Mouse (Mus musculus) cerebellum, postnatal 25 days (tissue): ENCODE results near the gene Tpbpa.
"Not testable (repeated sequence)": the region's sequence is repeated elsewhere in the genome, so short reads cannot be mapped to it uniquely, and the experiment has no call there.

Experiments
- DNase-seq, 2 experiments: peaks; one replicate each; pipeline ENCODE4 v3.0.0; 2021; ENCODE audit warnings: mixed read lengths in 2 of 2

Tpbpa gene

DNA sequence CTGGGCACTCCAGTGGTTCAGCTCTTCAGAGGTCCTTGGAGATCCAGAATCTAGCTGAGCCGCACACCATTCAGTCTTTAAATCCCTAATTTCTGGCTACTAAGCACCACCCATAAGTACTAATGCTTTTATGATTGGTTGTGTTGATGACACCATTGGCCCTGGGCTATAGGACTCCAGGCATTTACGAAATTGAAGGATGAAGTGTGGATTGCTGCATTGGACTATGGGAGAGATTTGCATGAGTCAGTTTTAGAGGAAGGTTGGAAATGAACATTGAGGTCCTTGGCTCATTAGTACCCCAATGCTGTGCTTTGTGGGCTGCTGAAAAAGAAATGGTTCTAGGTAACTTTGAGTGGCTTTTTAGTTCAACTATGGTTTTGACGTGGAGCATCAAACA is at the start of gene Tpbpa:
TSS of gene Tpbpa (minus strand) at position 101 of the 400 bp plus-strand sequence.
- DNase-seq: not testable (repeated sequence)

DNA sequence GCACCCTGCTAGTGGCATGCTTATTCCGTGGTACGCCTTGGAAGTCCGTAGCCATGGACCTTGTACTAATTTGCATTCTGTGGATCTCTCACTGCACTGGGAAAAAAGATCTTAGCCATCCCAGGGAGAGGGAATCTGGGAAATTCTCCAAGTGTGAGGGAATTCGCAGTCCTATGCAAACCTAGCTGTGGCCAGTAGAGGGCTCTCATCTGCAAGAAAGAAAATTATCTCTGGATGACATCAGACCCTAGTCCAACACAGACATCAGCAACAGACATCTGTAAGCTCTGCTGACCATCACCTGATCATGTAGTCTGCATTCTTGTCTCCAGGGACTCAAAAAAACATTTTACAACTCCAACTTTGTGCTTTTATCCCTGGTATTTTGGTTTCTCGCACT is 45.1 kb upstream of the Tpbpa start:
- not testable (repeated sequence) for DNase-seq

DNA sequence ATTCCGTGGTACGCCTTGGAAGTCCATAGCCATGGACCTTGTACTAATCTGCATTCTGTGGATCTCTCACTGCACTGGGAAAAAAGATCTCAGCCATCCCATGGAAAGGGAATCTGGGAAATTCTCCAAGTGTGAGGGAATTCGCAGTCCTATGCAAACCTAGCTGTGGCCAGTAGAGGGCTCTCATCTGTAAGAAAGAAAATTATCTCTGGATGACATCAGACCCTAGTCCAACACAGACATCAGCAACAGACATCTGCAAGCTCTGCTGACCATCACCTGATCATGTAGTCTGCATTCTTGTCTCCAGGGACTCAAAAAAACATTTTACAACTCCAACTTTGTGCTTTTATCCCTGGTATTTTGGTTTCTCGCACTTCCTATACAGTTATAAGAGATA is 30.5 kb upstream of the Tpbpa start:
- DNase-seq: not testable (repeated sequence)

DNA sequence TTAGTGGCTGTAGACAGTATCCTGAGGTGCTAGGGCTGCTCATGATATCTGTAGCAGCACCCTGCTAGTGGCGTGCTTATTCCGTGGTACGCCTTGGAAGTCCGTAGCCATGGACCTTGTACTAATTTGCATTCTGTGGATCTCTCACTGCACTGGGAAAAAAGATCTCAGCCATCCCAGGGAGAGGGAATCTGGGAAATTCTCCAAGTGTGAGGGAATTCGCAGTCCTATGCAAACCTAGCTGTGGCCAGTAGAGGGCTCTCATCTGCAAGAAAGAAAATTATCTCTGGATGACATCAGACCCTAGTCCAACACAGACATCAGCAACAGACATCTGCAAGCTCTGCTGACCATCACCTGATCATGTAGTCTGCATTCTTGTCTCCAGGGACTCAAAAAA is 22.2 kb upstream of the Tpbpa start:
- not testable (repeated sequence) for DNase-seq

DNA sequence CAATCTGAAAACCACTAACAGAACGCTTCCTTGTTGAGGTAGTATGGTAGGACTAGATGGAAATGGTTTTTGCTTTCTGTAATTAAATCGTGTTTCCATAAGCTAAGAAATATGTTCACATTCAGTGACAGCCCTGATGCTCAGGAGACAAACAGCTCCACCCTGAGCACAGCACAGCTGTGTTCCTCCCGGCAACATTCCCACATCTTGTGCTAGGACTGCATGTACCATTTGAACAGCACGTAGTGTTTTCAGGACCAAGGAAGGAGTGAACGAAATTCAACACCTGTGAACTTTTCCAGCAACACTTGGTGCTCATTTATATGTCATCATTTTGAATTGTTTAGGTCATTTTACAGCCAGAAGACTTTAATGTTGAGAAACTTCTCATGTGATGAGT is 19.9 kb upstream of the Tpbpa start:
- no peak for DNase-seq

DNA sequence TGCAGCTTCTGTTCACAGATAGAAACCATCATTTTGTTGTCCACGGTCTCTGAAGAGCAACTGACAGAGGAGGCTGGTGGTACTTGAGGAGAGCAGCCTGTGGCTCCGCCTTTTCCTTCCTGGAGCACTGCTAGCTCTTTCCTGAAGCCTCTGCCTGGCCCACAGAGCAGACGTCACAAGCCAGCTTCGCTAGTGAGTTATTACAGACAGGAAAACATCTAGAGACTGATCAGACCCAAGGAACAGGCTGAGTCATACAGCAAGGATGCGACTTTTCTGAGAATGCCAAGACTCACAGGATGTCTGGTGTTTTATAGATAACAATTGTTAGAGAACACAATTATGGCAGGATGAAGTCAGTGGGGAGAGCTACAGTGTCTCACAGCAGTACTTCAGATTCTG is 5.3 kb downstream of the Tpbpa start, which contains the start of the genes Gm49391 and Ctla2a:
TSS of gene Gm49391 (minus strand) at position 72 of the 402 bp plus-strand sequence.
TSS of gene Ctla2a (minus strand) at position 126 of the 402 bp plus-strand sequence.
- DNase-seq: no peak

DNA sequence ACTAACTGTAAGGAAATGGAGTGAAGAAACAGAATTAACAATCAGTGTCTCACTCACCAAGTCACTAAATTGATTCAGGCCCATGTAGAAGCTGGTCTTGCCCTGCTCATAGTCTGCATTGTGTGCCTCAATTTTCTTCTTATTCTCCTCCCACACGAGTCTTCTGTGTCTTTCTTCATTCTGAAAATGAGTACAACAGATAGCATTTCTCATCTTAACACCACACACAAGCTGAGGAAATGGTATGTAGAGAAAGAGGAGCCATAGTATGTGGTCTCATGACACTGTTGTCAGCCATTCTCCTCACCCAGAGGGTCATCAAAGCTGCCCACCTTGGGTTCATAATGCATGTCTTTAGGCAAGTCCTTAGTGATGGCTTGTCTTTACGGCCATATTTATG is 6.3 kb downstream of the Tpbpa start, which contains the start of gene Gm49393:
TSS of gene Gm49393 (minus strand) at position 101 of the 400 bp plus-strand sequence.
- not testable (repeated sequence) for DNase-seq

DNA sequence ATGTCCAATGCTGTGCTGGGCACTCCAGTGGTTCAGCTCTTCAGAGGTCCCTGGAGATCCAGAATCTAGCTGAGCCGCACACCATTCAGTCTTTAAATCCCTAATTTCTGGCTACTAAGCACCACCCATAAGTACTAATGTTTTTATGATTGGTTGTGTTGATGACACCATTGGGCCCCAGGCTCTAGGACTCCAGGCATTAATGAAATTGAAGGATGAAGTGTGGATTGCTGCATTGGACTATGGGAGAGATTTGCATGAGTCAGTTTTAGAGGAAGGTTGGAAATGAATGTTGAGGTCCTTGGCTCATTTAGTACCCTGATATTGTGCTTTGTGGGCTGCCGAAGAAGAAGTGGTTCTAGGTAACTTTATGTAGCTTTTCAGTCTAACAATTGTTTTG is 37.0 kb downstream of the Tpbpa start, which contains the start of gene Tpbpb:
TSS of gene Tpbpb (minus strand) at position 101 of the 400 bp plus-strand sequence.
- not testable (repeated sequence) for DNase-seq

DNA sequence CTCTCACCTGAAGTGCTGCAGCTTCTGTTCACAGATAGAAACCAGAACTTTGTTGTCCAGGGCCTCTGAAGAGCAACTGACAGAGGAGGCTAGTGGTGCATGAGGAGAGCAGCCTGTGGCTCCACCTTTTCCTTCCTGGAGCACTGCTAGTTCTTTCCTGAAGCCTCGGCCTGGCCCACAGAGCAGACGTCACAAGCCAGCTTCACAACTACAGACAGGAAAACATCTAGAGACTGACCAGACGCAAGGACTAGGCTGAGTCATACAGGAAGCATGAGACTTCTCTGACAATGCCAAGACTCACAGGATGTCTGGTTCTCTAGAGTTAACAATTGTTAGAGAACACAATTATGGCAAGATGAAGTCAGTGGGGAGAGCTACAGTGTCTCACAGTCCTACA is 44.5 kb downstream of the Tpbpa start, which contains the start of gene Ctla2b:
TSS of gene Ctla2b (minus strand) at position 120 of the 400 bp plus-strand sequence.
- DNase-seq: no peak

DNA sequence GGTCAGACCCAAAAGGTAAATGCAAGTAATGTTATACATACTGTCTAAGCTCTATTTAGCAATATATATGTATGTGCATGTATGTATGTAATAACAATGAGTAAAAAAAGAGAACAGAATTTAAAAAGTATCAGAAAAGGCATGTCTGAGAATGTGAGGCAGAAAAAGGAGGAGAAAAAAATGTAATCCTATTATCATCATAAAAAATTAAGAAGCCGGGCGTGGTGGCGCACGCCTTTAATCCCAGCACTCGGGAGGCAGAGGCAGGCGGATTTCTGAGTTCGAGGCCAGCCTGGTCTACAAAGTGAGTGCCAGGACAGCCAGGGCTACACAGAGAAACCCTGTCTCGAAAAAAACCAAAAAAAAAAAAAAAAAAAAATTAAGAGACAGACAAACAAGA is 45.0 kb downstream of the Tpbpa start, which contains the start of gene Gm49392:
TSS of gene Gm49392 (minus strand) at position 101 of the 400 bp plus-strand sequence.
- DNase-seq: not testable (repeated sequence)

DNA sequence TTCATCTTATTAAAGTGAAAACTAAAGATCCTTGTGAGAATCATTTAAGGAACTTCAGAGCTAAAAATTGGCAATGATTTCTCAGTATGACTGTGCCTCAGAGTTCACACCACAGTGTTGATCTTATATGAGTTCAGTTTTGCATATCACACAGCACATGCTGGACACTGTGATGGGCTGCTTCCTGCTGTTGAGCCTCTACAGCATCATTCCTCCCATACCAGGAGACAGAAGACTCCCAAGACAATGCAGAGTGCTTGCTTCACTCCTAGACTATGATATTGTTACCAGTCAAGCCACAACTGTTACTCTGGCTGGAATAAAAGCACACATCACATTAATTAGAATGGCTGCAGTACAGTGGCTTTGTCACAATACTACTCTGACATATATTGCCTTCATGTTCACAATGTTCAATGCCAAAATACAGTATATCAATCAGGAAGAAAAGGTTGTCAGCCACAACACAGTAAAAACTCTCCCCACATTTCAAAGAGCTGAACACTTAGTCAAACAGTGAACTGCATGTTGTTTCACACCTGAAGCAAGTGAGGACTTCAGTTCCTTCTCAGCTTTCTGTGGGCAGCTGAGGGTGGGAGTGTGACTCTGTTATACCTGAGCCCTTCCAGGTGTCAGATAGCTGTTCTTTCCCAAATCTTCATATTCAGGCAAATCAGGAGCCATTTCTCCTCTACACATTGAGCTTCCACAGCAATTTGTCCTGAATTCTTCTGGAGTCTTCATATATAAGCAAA is 46.2 kb downstream of the Tpbpa start:
- DNase-seq: no peak

DNA sequence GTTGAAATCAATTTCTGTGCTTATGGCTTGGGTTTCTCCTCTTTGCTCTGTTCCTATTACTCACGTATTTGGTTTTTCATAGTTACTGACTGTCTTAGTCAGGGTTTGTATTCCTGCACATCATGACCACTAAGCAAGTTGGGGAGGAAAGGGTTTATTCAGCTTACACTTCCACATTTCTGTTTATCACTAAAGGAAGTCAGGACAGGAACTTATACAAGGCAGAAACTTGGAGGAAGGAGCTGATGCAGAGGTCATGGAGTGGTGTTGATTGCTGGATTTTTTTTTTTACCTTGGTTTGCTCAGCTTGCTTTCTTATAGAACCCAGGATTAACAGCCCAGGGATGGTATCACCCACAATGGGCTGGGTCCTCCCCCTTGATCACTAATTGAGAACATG is 49.5 kb downstream of the Tpbpa start:
- no peak for DNase-seq
